Mouse (Mus musculus) kidney, postnatal 25 days (tissue): ENCODE measurements around the gene Kif2c.

Experiments
- DNase-seq, 2 experiments: peaks; one replicate each; pipeline ENCODE4 v3.0.0; 2021; ENCODE audit warnings: mixed read lengths in 2 of 2

Gene Kif2c

DNA sequence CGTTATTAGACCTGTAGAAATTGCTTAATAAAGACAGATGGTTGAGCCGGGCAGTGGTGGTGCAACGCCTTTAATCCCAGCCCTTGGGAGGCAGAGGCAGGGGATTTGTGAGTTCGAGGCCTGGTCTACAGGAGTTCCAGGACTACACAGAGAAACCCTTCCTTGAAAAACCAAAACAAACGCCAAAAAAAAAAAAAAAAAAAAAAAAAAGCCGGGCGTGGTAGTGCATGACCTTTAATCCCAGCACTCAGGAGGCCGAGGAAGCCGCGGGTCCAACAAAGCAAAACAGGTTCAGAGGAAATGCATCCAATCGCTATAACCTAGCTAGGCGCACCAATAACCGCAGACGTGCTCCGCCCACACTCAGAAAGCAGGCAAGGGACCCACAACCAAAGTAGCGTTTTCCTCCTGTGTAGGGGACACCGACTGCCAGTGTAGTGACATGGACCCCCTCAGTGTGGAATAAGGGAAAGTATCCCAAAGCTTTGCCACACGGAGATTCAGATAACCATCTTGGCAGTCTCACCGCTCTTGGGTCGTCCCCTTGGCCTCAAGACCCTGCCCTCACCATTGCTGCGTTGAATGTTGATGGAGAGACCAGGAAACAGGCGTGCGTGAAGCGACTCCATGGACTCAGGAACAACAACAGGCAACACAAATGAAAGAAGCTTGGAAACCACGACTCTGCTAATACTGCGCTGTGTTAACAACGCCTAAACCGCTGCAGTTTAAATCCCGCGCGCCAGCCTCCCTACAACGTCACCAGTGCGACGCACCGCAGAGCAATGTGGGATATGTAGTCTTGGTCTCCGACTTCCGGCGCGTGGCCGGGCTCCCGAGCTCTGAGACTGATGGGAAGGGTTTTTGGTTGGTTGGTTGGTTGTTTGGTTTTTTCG, at the start of gene Kif2c:
Kif2c (minus strand) TSS at position 777 of the 896 bp plus-strand sequence.
- peak; percentile 94 for DNase-seq

DNA sequence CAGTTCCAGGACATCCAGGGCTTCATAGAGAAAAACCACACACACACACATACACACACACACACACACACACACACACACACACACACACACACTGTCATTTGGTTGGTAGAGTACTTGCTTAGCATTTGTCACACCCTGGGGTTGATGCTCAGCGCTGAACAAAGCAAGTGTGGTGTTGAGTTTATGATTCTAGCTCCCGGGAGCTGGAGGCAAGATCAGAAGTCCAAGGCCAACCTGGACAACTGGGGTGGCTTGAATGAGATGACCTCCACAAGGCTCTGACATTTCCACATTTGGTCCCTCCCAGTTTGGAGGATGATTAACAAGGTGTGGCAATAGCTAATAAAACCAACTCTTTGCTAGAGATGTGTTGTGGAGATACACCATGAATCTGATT, 48.8 kb upstream of the Kif2c start:
- DNase-seq = no peak

DNA sequence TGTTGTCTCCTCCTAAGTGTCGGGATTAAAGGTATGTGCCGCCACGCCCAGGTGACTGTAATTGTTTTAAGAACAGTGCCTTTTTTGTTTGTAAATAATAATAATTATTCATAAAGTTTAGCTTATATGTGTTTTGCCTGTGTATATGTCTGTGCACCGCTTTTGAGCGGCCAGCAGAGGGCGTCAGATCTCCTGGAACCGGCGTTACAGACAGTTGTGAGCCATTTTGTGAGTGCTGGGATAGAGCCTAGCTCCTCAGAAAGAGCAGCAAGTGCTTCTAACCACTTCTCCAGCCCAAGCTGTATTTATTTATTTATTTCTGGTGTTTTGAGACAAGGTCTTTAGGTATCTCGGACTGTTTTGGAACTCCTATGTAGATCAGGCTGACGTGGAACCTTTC, 47.9 kb upstream of the Kif2c start:
- no peak for DNase-seq

DNA sequence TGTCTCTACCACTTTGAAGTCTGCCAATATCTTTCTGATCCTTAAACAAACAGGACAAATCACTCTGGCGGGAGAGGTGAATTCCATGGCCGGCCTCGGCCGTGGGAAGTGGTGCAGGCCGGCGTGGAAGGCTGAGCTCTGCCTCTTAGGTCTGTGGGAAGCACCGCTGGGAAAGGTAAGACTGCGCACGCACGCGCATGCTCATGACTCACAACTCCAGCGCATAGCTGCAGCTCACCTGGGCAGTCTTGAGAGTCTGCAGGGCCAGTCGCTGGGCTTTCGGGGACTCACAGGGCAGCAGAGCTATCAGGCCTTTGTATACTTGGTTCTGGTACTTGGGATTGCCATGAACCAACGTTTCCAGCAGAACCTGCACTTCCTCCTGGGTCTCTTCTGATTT, 47.2 kb upstream of the Kif2c start:
- no peak for DNase-seq

DNA sequence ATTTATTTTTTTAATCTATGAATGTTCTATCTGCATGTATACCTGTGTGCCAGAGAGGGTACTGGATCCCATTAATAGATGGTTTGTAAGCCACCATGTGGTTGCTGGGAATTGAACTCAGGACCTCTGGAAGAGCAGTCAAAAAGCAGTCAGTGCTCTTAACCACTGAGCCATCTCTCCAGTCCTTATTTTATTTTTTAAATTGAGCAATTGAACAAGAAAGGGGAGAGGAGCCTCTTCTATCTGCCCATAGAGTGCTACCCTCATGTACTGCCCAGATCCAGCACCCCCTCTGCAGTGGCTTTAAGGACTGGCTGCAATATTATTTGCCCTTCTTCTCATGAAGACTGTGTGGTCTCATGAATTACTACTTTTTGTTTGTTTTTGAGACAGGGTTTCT, 42.8 kb upstream of the Kif2c start:
- DNase-seq = no peak

DNA sequence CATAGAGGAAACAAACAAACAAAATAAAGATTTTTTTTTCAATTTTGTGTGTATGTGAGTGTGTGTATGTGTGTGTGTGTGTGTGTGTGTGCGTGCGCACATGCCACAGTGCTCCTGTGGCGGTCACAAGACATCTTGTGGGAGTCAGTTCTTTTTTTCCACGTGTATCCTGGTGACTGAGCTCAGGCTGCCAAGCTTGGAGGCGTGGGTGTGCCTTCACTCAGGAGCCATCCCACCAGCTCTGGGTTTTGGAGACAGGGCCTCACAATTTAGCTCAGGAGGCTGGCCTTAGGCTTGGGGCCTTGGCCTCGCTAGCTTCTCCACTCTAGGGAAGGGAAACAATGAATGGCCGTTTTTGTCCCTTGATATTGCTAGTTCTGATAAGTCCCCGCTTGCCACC, 41.7 kb upstream of the Kif2c start:
- no peak for DNase-seq

DNA sequence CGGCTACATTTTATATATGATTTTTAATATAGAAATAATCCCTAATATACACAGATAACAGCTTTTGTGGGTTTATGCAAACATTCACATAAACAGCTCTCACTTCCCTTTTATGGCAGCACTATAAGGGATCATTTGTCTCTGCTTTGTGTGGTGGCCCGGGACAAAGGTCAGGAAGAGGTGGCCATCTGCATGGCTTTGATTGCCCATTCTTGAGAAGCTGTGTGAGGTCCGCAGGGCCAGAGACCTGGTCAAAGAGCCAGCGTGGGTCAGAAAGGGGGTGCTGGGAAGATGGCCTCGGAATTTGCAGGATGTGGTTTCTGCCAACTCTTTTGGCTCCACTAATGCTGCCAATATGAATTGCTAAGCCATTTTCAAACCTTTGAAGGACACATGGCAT, 40.6 kb upstream of the Kif2c start:
- DNase-seq = no peak

DNA sequence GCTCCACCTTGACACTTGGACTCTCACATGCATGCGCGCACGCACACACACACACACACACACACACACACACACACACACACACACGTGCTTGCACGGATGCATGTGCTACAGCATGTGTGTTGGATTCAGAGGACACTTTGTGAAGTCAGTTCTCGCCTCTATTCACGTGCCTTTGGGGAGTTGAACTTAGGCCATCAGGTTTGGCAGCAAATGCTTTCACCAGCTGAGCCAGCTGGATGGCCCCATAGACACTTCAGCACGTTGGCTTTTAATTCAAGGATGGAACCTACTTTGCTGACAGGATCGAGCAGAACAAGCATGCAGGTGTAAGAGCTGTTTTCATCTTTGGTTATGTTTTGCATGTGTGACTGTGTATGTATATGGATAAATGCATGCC, 39.4 kb upstream of the Kif2c start:
- DNase-seq = no peak

DNA sequence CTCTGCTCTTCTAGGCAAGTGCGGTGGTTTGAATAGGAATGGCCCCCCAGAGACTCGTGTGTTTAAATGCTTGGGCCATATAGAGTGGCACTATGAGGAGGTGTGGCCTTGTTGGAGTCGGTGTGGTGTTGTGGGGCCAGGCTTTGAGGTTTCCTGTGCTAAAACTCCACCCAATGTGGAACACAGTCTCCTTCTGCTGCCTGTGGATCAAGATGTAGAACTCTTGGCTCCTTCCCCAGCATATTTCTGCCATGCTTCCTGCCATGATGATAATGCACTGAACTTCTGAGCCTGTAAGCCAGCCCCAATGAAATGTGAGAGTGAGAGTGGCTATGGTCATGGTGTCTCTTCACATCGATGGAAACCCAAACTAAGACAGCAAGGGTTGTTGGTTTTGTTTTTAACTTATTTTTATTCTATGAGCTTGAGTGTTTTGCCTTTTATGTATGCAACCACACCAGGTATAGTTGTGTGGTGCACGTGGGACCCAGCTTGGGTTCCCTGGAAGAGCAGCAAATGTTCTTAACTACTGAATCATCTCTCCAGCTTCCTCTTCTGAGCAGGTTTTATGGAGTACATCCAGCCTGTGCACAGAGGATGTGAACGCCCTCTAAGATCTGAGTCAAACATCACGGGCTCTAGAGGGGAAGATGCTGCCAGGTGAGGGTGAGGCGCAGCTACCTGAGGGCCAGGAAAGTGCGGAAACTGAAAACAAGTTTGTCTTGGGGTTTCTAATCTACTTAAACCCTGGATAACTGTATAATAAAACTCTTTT, 38.5 kb upstream of the Kif2c start:
- DNase-seq = no peak

DNA sequence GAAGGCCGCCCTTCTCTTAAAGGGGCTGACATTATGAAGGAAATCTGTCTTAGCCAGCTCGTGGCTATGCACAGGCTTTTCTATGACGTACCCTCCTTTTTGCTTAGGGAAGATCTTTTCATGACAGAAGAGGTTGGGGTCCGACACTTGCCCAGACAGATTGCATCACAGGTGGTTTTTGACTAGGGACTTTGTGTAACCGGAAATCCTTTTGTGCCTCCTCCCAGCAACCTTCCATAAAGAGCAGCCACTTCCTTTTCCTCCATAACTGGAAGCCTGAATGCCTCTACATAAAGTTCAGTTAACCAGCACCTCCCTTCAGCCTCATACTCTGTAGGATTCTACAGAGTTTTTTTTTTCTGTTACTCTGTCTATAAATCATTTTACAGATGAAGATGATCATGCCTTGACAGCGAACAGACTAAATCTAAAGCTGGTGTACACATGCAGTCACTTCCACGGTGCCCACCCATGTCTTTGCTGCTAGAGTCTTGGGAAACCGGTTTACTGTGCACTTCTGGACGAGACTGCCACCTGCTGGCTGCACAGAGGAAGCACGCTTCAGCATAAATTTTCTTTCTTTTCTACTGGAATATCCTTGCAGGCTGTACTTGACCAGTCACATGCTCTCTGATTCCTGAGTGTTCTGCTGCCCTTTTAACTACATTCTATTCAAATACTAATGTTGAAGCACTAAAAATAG, 36.2 kb upstream of the Kif2c start:
- DNase-seq = peak; percentile 50 to 69

DNA sequence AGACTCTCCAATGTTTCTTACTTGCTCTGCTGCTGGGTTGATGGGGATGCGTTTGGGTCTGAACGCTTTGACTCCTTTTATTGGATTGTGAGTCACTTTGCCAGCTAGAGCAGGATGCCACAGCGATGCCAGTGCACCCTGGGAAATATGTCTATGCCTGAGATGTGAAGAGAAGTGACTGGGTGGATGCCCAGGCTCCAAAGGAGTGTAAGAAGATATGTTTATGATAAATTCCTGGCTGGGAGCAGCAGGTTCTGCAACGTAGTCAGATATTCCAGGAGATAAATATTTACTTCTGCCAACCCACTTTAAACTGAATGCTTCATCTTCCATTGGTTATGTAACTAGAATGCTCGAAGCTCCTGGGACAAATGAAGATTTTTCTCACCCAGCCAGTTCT, 34.6 kb upstream of the Kif2c start:
- no peak for DNase-seq

DNA sequence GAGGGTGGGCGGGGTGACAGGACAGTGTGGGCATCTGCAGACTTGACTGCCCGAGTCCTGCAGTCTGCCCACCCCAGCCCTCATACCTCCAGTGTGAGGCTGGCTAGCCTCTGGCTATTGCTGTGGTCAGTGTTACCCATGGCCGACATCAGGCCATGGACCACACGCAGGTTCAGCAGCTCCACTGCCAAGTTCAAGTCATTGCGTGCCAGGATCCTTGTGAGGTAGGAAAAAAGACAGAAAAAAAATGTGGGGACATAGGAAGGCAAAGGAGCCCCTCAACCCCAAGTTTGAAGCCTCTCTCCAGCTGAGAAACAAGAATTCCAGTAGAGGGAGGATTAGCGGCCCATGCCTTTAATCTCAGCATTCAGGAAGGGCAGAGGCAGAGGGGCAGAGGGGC, 31.8 kb upstream of the Kif2c start:
- DNase-seq = no peak

DNA sequence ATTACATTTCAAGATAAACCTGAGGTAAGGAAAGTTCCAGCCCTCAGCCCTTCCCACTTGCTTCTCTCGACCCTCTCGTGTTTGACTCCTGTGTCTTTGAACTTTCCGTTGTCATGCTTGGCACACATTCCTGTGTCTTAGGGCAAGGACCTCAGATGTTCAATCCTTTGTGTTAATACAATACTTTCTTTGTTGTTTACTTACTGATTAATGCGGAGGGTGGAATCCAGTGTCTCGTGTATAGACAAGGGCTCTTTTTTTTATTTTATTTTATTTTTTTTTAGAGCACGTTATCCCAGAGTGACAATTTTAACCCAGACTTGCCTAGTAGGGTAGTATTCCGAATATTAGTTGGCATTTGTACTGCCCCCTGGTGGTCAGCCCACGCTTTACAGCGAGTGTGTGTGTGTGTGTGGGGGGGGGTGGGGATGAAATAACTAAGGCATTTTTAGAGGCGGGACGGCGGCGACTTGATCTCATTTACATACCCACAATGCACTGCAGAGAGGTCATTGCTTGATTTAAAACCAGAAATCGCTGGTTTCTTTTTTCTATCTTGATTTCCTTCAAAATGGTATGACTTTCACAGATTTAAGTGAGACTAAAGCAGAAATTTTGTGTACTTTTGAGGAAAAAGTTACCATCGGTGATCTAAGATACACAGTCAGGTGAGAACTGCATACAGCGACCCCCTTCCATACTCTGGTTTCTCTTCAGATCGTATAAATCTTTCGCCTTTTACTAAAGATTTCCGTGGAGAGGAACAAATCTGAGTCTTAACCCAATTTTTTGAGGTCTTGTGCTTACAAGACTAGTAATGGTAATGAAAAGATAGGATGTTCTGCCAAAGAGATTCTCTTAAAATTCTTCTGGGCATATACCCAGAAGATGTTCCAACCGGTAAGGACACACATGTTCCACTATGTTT, 28.0 kb upstream of the Kif2c start:
- DNase-seq = peak; percentile 88 to 95

DNA sequence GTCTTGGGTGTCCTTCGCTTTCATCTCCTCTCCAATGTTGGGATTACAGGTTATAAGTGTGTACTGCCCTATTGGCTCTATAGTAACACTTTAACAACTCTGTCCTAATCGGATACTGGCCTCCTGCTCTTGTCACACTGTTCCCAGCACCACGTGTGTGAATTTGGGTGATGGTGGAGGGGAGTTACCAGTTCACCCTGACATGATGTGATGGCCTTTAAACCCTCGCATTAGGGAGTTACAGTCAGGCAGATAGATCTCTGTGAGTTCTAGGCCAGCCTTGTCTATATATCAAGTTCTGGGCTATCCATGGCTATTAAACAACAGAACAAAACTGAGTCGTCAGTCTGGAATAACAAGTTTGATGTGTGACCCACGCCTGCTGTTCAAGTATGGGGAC, 27.2 kb upstream of the Kif2c start:
- DNase-seq = no peak

DNA sequence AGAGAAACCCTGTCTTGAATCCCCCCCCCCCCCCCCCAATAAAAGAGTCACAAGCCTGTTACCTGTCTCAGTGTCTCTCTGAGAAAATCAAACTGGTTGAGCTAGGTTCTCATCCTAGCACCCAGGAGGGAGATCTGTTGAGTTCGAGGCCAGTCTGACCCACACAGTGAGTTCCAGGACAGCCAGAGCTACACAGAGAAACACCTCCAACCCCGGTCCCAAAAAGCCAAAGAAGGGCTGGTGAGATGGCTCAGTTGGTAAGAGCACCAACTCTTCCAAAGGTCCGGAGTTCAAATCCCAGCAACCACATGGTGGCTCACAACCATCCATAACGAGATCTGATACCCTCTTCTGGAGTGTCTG, 20.5 kb upstream of the Kif2c start:
- DNase-seq = no peak

DNA sequence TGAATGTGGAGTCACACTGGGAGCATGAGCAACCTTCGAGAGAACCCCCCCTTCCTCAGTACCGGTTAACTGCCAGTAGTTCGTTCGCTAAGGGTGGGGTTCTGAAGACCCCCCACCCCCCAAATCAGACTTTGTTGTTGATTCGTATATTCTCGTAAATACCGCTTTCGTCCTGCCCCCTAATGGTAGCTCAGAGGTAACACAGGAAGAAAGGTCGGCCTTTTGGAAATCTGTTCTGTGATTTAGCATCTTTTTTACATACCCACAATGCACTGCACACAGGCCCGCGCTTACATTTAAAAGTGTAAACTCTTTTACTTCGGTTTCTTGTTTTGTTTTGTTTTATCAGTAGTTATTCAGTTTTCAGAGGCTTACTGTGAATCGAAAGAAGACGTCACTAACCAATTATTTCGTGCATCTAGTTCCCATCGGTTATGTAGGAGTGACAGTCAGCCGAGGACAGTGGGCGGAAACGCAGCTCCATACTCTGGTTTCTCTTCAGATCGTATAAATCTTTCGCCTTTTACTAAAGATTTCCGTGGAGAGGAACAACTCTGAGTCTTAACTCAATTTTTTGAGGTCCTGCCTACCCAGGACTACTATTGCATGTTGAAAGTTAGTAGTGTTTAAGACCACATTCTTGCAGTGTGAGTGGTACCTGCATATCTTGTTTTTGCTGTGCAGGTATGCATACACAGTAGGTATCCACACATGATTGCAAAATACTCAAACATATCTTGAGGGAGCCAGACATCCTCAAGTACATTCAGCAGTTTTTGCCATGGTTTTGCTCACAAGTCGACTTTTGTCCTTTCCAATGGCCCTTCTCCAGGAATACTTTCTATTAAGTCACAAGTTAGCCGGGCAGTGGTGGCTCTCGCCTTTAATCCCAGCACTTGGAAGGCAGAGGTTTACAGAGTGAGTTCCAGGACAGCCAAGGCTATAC, 19.9 kb upstream of the Kif2c start:
- peak; percentile 56 to 59 for DNase-seq

DNA sequence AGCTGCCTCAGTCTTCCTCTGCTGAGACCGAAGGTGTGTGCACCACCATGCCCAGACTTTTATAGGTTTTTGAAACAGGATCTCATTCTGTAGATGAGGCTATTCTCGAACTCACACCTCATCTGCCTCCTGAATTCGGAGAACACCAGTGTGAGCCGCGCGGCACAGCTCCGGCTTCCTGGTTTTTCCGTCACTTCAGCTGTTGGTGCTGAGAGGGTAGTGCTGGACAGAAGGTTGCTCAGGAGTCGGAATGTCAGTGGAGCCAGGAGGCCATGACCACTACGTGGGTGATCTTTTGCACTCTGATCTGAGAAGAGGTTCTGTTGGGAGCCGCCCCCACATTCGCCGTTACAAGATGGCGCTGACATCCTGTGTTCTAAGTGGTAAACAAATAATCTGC, 9.4 kb upstream of the Kif2c start:
- DNase-seq = no peak

DNA sequence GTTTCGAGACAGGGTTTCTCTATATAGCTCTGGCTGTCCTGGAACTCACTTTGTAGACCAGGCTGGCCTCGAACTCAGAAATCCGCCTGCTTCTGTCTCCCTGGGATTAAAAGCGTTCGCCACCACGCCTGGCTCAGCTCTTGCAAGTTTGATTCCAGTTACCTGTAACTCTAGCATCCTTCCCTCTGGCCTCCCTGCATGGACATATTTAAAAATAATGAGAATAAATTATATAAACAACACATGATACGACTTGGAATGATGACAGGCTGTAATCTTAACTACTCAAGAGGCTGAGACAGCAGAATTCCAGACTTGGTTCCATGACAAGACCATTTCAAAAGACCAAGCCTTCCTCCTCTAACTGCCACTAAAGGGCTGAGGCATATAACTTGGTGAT, 8.2 kb upstream of the Kif2c start:
- DNase-seq = no peak

DNA sequence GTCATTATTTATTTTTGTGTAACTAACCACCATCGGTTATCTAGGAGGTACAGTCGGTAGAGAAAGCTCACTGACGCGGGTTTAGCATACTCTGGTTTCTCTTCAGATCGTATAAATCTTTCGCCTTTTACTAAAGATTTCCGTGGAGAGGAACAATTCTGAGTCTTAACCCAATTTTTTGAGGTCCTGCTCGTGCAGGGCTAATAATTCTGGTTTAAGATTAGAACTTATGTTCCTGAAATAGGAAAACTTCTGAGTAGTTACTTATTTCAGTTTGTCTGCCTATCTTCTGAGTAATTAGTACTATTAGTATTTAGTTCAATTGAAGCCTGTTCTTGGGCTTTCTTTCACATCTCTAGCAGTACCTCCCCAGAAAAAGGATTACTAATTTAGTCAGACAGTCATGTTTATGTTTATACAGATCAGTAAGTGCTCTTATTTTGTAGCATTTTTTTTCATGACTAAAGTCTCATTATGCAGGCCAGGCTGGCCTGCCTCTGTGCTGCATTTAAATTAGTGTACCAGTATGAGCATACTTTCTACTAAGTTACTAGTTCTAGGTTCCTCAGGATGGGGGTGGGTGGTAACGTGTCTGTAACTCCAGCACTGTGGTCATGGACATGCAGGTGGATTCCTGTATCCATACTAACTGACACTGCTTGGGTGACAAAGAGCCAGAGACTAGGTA, 7.6 kb upstream of the Kif2c start:
- peak; percentile 13 to 43 for DNase-seq

DNA sequence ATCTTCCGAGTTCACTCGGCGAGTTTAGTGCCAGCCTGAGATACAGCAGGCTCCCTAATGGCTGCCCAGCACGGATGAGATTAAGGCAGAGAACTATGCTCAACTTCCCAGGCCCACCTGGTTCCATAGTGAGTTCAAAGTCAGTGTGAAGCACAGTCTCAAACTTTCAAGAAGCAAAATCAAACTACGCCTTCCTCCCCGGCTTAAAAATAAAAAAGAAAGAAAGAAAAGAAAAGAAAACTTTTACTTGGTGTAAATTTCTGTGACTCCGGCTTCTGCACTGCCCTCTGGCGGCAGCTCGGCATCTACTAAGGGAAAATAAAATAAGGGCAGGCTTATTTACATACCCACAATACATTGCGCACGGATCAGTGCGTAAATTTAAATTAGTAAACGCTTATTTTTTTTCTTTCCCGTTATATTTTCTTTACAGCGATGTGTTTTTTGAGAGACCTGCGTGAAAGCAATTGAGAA, 7.0 kb upstream of the Kif2c start:
- peak; percentile 87 to 96 for DNase-seq

DNA sequence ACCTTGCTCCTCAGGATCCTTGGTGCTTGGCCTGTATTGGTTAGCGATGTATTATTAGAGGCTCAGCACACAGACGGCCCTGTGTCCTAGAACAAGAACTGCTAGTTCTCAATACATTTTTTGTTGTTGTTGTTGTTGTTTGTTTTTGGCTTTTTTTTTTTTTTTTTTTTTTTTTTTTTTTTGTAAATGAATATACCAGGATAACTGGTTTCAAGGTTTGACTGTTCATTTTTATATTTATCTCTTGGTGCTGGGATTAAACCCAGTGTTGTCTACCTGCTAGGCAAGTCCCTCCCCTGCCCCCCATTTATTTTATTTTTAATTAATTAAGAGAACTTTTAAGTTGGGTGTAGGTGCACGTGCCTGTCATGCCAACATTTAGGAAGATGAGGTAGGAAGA, 6.5 kb upstream of the Kif2c start:
- DNase-seq = no peak
